Mouse (Mus musculus): ENCODE data around the gene Prlr.

- TF ChIP-seq CTCF (IDR thresholded peaks at IDR 0.05; ENCODE audit: insufficient read depth, low read length) (no peak), POLR2A (IDR thresholded peaks at IDR 0.05; ENCODE audit: borderline replicate concordance, extremely low read depth, low read depth, low read length) (no peak)
Observed at GRCm38 (mm10) chr15:10238454-10238853, 61.4 kb downstream of the Prlr start.
